Mouse (Mus musculus): ENCODE data around the gene Fahd1.

Gene Fahd1

DNA sequence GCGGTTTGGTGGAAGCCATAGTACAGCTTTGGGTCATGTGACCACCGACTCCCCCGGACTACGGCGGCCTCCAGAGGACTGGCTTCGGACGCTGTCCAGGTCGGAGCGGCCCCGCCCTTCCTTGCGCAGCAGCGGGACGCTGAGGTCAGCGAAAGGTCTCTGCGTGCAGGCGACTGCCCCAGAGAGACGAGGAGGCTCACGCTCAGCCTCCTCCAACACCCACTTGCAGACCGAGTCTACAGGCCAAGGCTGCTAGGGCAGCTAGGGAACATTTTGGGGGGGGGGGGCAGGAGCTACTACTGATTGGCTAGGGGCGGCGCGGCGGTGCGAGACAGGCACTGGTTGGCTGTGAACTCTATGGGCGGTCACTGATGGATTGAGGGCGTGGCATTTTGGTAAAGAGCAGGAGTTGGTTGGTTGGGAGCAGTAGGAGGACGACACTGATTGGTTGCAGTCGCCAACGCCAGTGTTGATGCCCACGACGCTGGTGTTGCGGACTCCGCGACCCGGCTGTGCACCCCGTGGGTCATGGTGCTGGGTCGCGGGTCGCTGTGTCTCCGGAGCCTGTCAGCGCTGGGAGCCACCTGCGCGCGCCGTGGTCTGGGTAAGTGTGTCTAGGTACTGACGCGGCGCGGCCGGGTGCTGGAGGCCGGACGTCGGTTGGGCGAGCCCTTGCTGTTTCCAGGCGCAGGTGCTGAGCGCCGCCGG, at the start of gene Fahd1:
TSS of gene Fahd1 (minus strand) at position 300 of the 708 bp plus-strand sequence.
- POLR2A ChIA-PET: interaction anchor here (0.6 to 8.5 kb wide), 99 partner anchors 10 to 947 kb away, joined by 3 to 92 read pairs (median 5); partner anchors contain the start of genes Eme2 (in 3 of the 4), Hagh (in 3 of the 4), Igfals (in 3 of the 4) and Jpt2 (in 3 of the 4)

DNA sequence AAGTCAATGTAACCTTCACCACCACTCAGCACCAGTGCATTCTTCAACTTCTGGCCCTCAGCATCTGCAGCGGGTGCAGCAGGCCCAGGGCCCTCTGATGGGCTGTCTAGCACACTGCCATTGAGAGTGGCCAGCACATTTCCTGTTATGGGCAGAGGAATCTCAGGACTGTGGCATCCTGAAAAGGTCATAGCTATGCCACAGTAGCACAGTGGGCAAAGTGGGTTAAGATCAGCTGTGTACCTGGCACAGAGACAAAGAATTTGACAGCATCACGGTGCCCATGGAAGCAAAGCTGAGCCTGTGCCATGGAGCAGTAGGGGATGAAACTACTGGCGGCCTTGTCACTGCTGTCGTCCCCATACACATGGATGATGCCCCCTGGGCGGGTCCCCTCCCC, 49.0 kb upstream of the Fahd1 start:
- ChIA-PET POLR2A (interaction anchor here (0.6 to 2.9 kb wide), 9 partner anchors 8 to 208 kb away, joined by 3 to 18 read pairs (median 4); partner anchors contain the start of genes Fahd1 (in 2 of the 4), Nubp2 (in 2 of the 4), Spsb3 (in 2 of the 4) and Mapk8ip3 (in 1 of the 4)), CTCF (interaction anchor here in 1 of 4 experiments (0.6 kb wide), 1 partner anchor 46 kb away, joined by 3 read pairs; no protein-coding TSS in a partner anchor)

More for the DNA sequence above, at the start of gene Fahd1:
- CTCF ChIA-PET: interaction anchor here in 3 of 4 experiments (0.6 to 1.8 kb wide), 17 partner anchors 10 to 718 kb away, joined by 3 to 9 read pairs (median 4); partner anchors contain the start of genes Hagh (in 2 of the 3), Mapk8ip3 (in 1 of the 3), Nubp2 (in 1 of the 3) and Spsb3 (in 1 of the 3)

DNA sequence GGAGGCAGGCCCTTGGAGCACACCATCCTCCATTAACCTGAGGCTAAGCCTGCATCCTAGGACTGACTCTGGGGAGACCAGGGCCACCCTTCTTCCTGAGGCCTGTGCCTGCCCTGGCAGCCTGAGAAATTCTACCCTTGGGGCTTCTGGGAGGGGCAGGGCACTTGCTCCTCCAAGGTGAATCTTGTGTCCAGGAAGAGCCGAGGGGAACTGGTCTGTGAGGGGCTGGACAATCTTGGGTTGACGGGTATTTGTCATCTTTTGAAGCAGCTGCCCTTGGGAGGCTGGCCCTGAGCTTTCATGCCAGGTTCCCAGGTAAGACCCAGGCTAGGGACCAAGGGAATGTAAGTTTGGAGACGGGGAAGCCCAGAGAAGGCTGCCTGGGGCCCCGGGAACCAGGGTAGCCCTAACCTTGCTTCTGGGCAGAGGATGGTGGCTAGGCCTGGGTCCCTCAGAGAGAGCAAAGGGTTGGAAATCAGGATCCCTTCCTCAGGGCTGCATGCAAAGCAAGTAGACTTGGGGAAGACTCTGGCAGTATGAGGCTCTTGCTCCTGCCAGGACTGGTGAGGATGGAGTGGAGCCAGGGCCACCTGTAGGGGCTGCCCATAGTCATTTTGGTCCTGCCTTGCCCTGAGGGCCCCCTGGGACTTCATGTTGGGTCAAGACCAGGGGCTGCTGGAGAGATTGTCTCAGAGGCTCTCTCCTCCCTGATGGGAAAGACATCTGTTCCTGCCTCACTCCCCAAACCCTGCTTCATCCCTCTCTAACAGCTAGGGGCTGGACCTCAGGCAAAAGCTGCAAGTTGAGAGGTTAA, 48.1 kb upstream of the Fahd1 start:
- POLR2A ChIA-PET: interaction anchor here in 3 of 4 experiments (0.6 to 18.3 kb wide), 5 partner anchors 9 to 54 kb away, joined by 3 to 338 read pairs (median 9); partner anchors contain the start of genes Fahd1 (in 1 of the 3), Igfals (in 1 of the 3), Nubp2 (in 1 of the 3) and Spsb3 (in 1 of the 3)
- CTCF ChIA-PET: interaction anchor here in 1 of 4 experiments (0.6 kb wide), 1 partner anchor 47 kb away, joined by 3 read pairs; no protein-coding TSS in a partner anchor

DNA sequence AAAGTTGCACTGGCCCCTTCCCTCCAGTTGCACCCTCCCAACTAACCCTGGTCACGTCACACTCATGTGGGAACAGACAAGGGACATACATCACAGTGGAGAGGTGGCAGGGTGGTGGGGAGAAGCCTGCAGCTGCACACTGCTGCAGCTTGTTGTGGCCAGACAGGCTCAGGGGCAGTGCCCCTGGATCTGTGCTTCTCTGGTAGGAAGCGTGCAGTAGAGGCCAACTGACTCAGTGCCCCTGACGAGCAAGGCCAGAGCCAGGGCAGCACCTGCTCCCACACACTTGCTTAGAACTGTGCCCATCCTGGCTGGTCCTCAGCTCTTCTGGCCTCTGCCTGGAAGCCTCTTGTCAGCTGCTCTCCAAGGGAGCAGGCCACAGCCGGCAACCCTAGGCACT, 47.4 kb upstream of the Fahd1 start:
- CTCF ChIA-PET: no interaction called here

DNA sequence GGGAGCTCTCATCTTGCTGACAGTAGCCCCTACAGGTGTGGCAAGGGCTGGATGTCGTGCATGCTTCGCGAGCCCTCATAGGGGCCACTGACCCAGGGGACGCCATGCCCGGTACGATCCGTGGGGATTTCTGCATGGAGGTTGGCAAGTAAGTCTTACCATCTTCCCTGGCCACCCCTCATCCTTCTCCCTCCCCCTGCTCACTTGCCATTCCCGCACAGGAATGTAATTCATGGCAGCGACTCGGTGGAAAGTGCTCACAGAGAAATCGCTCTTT, 46.8 kb upstream of the Fahd1 start:
- ChIA-PET POLR2A (interaction anchor here in 3 of 4 experiments (0.6 to 18.3 kb wide), 25 partner anchors 9 to 936 kb away, joined by 3 to 338 read pairs (median 4); partner anchors contain the start of genes Fahd1 (in 2 of the 3), Nubp2 (in 2 of the 3), Spsb3 (in 2 of the 3) and Ccnf (in 1 of the 3)), CTCF (interaction anchor here in 1 of 4 experiments (0.6 kb wide), 1 partner anchor 671 kb away, joined by 10 read pairs; no protein-coding TSS in a partner anchor)

More for the DNA sequence above, 47.4 kb upstream of the Fahd1 start:
- POLR2A ChIA-PET: interaction anchor here in 3 of 4 experiments (0.6 to 18.3 kb wide), 12 partner anchors 10 to 176 kb away, joined by 3 to 338 read pairs (median 4); partner anchors contain the start of genes Fahd1 (in 1 of the 3), Igfals (in 1 of the 3), Ndufb10 (in 1 of the 3) and Nubp2 (in 1 of the 3)

DNA sequence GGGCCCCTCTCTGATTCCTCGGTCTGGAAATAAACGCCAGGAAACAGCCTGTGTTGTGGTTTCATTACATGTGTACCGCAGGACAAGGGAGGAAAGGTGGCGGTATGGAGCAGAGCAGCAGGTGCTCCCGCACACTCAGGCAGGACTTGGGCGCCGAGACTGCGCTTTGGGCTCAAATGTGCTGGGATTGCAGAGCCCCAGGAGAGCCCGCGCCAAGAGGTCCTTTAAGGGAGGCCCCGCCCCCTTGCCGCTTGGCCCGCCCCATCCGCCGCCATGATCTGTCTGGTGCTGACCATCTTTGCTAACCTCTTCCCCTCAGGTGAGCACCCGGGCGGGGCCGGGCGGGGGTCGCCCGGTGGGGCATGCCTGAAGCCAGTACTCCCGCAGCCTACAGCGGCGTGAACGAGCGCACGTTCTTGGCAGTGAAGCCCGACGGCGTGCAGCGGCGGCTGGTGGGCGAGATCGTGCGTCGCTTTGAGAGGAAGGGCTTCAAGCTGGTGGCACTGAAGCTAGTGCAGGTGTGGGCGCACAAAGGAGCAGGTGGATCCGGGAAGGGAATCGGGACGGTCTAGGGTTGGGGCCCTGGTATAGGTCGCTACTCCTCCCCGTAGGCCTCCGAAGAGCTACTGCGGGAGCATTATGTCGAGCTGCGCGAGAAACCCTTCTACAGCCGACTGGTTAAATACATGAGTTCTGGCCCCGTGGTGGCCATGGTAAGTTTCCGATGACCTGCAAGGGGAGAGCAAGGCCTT, 46.3 kb upstream of the Fahd1 start, which contains the start of gene Nme3:
TSS of gene Nme3 (plus strand) at position 260 of the 752 bp plus-strand sequence.
- POLR2A ChIA-PET: interaction anchor here in 3 of 4 experiments (0.6 to 18.3 kb wide), 25 partner anchors 9 to 937 kb away, joined by 3 to 338 read pairs (median 4); partner anchors contain the start of genes Fahd1 (in 2 of the 3), Nubp2 (in 2 of the 3), Spsb3 (in 2 of the 3) and Ccnf (in 1 of the 3)

DNA sequence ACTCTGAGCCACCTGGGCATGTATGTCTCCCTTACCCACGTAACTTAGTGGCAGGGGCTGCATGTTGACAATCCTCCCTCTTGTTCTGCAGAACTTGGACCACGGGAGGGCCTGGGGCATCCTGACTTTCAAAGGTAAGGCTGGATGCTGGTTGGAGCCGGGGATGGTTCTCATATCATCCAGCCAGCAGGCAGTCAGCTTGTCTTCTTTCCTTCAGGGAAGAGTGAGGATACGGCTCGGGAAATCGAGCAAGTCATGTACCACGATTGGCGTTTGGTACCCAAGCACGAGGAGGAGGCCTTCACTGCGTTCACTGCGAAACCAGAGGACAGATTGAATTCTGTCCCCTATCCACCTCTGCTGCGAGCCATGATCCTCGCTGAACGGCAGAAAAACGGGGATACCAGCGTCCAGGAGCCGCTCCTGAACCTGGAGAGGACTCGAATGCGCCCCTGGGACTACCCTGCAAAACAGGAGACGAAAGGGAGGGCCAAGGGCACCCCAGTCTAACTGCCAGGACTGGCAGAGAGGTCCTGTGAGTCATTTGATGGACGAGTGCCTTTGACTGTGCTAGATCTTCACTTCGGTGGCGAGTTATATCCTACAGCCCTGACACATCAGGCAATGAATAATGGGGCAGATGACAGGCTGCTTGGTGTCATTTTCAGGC, 45.5 kb upstream of the Fahd1 start:
- POLR2A ChIA-PET: interaction anchor here (0.6 to 18.3 kb wide), 55 partner anchors 8 to 1059 kb away, joined by 3 to 338 read pairs (median 5); partner anchors contain the start of genes Fahd1 (in 3 of the 4), Nubp2 (in 3 of the 4), Spsb3 (in 3 of the 4) and Ndufb10 (in 2 of the 4)
- CTCF ChIA-PET: interaction anchor here in 3 of 4 experiments (0.8 to 1.7 kb wide), 7 partner anchors 8 to 150 kb away, joined by 3 to 8 read pairs (median 4); partner anchors contain the start of genes Nubp2 (in 2 of the 3) and Spsb3 (in 2 of the 3)

More for the DNA sequence above, 46.3 kb upstream of the Fahd1 start, which contains the start of gene Nme3:
- CTCF ChIA-PET: interaction anchor here in 1 of 4 experiments (0.6 kb wide), 1 partner anchor 671 kb away, joined by 10 read pairs; no protein-coding TSS in a partner anchor

DNA sequence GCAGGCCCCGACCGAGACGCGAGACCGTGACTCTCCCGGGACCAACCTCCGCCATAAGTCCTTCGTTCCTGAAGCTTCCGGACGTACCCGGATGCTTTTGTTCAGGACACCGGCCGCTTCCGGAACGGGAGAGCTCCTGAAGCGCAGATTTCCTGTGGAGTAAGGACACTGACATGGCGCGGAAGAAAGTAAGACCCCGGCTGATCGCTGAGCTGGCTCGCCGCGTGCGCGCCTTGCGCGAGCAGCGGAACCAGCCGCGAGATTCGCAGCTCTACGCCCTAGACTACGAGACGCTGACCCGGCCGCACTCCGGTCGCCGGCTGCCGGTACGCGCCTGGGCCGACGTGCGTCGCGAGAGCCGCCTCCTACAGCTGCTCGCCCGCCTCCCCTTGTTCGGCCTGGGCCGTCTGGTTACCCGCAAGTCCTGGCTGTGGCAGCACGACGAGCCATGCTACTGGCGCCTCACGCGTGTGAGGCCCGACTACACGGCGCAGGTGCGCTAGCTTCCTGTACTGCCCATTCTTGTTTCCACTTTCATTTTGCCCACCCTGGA, 44.9 kb upstream of the Fahd1 start, which contains the start of the genes Eme2 and Mrps34:
TSS of gene Eme2 (minus strand) at position 93 of the 553 bp plus-strand sequence.
TSS of gene Mrps34 (plus strand) at position 122 of the 553 bp plus-strand sequence.
- POLR2A ChIA-PET: interaction anchor here (0.6 to 18.3 kb wide), 67 partner anchors 8 to 1060 kb away, joined by 3 to 338 read pairs (median 4); partner anchors contain the start of genes Fahd1 (in 3 of the 4), Nubp2 (in 3 of the 4), Spsb3 (in 3 of the 4) and Jpt2 (in 2 of the 4)
- CTCF ChIA-PET: interaction anchor here (0.7 to 1.7 kb wide), 11 partner anchors 8 to 220 kb away, joined by 3 to 8 read pairs (median 3); partner anchors contain the start of genes Nubp2 (in 2 of the 4), Spsb3 (in 2 of the 4) and Telo2 (in 1 of the 4)

DNA sequence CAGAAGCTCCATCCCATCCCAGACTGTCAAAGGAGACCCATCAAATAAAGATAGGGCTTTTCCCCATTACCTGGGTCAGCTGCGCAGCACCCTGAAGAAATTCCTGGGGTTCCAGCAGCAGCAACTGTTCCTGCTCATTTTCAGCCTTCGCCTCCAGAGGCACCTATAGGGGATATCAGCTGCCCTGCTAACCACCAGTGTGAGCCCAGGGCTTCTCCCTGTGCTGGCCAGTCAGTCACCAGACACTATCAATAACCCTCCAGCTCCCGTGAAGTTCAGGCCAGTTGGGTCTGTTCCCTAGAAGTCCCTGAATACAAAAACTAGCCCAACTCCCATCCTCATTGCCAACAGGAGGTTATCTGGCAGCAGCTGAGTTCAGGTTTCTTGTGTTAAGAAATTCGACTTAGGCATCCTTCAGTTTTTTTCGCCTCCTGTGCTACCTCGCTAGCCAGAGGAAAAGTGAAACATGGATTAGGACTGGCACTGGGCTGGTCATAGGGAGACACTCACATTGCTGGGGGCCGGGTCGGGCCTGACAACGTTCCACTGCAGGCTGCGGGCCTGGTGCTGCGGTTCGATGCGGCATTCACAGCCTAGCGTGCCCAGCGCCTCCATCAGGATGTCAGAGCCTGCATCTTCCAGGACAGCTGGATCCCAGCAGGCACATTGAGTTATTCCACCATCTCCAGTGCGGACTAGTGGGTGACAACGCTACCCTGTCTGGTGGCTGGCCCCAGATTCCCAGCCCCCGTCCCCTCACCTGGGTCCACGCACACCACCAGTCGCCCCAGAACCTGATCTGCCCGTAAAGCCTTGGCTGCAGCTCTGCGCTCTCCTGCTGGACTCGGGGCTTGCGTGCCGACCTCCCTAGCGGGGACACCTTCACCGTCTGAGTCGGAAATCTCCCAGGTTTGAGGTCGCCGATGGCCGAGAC, 44.2 kb upstream of the Fahd1 start:
- POLR2A ChIA-PET: interaction anchor here (0.5 to 18.3 kb wide), 66 partner anchors 7 to 939 kb away, joined by 3 to 338 read pairs (median 4); partner anchors contain the start of genes Fahd1 (in 3 of the 4), Nubp2 (in 3 of the 4), Spsb3 (in 3 of the 4) and Jpt2 (in 2 of the 4)
- CTCF ChIA-PET: interaction anchor here (0.7 to 1.7 kb wide), 11 partner anchors 8 to 221 kb away, joined by 3 to 8 read pairs (median 3); partner anchors contain the start of genes Nubp2 (in 2 of the 4), Spsb3 (in 2 of the 4) and Telo2 (in 1 of the 4)

DNA sequence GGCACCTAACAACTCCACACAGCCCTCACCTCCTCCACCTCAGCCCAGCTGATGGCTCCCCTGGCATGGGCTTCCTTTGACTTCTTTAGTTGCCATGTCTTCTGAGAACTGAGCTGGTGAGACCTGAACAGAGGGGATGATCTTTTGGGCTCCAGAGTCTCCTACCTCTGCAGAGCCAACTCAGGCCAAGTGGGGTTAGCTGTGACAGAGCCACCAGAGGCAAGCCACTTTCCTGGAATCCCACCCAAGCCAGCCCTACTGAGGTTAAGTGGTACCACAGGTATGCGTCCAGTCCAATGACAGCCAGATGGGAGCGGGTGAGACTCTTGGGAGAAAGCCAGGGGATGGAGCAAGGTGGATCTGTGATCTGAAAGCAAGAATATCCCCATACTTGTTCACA, 43.1 kb upstream of the Fahd1 start:
- POLR2A ChIA-PET: interaction anchor here in 3 of 4 experiments (0.9 to 18.3 kb wide), 12 partner anchors 6 to 1080 kb away, joined by 3 to 338 read pairs (median 18); partner anchors contain the start of genes Nubp2 (in 2 of the 3), Spsb3 (in 2 of the 3), Fahd1 (in 1 of the 3) and Igfals (in 1 of the 3)
- CTCF ChIA-PET: interaction anchor here in 1 of 4 experiments (1.5 kb wide), 1 partner anchor 10 kb away, joined by 3 read pairs; no protein-coding TSS in a partner anchor

DNA sequence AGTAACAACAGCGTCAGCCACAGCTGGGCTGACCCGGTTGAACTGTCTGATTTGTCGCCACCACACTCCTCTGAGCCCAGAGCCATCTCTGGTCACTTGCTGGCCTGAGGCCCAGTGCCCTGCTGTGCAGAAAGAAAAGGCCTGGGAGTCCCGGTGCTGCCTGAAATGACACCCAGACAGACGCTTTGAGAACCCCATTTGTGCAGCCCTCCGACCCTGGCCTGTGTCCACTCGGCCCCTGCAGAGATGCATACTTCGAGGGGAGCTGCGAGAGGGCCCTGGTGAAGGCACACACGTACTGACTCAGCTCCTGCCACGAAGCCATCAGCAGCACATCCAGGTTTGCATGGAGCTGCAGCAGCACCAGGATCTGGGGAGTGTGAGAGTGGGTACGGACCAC, 42.6 kb upstream of the Fahd1 start:
- ChIA-PET POLR2A (interaction anchor here in 2 of 4 experiments (0.9 to 18.3 kb wide), 6 partner anchors 10 to 1080 kb away, joined by 3 to 338 read pairs (median 35); partner anchors contain the start of genes Fahd1 (in 1 of the 2) and Igfals (in 1 of the 2)), CTCF (interaction anchor here in 1 of 4 experiments (1.5 kb wide), 1 partner anchor 11 kb away, joined by 3 read pairs; no protein-coding TSS in a partner anchor)

DNA sequence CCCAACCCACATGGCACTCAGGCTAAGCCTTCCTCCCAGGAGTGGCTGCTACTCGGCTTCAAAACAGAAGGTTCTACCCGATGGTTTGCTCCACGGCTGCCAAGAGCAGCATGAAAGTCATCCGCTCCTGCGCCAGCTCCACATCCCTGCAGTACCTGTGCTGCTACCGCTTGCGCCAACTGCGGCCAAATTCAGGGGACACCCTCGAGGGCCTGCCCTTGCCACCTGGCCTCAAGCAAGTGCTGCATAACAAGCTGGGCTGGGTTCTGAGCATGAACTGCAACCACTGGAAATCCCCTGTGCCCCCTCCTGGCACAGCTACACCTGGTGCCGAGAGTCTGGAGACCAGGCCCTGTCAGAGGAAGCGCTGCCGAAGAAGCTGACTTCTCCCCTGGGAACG, 41.2 kb upstream of the Fahd1 start:
- ChIA-PET CTCF (interaction anchor here in 1 of 4 experiments (1.3 kb wide), 1 partner anchor 9 kb away, joined by 4 read pairs; no protein-coding TSS in a partner anchor), POLR2A (interaction anchor here in 3 of 4 experiments (0.7 to 18.3 kb wide), 15 partner anchors 8 to 364 kb away, joined by 3 to 338 read pairs (median 4); partner anchors contain the start of genes Fahd1 (in 2 of the 3), Traf7 (in 2 of the 3), Cramp1l (in 1 of the 3) and Ift140 (in 1 of the 3))
